Mouse (Mus musculus) cerebellum, adult (tissue): ENCODE results near the gene Dgkq.

Experiments used
- ATAC-seq: cut with Nextera tagmentation; 2 replicates; pipeline ENCODE4 v1.9.2; 2017; ENCODE audit warnings: mild to moderate bottlenecking, moderate library complexity, mixed read lengths; ENCODE audit not compliant: insufficient number of reproducible peaks, low FRiP score, low TSS enrichment

The Dgkq gene

GRCm38 (mm10) chr5:108668977-108669936 lies at the start of gene Dgkq:
Gene Dgkq, minus strand, starts transcription at chr5:108669672.
- peak; percentile 77 for ATAC-seq

GRCm38 (mm10) chr5:108718051-108718450 lies 48.6 kb upstream of the Dgkq start:
- ATAC-seq, result no peak

GRCm38 (mm10) chr5:108715974-108716373 lies 46.5 kb upstream of the Dgkq start:
- no peak for ATAC-seq

- ATAC-seq, result peak; percentile 64; the same call in 1 of the 2 replicates
Observed at GRCm38 (mm10) chr5:108714149-108714548, 44.7 kb upstream of the Dgkq start.

GRCm38 (mm10) chr5:108713691-108714090 lies 44.2 kb upstream of the Dgkq start:
- no peak for ATAC-seq

GRCm38 (mm10) chr5:108713096-108713495 lies 43.6 kb upstream of the Dgkq start:
- no peak for ATAC-seq

- no peak for ATAC-seq
Observed at GRCm38 (mm10) chr5:108711968-108712367, 42.5 kb upstream of the Dgkq start.

GRCm38 (mm10) chr5:108708981-108709731 lies 39.7 kb upstream of the Dgkq start:
- no peak for ATAC-seq

- no peak for ATAC-seq
Observed at GRCm38 (mm10) chr5:108708419-108708818, 38.9 kb upstream of the Dgkq start.

- ATAC-seq, result no peak
Observed at GRCm38 (mm10) chr5:108707758-108708157, 38.3 kb upstream of the Dgkq start.

- no peak for ATAC-seq
Observed at GRCm38 (mm10) chr5:108703754-108704626, 34.5 kb upstream of the Dgkq start.

GRCm38 (mm10) chr5:108701341-108702021 lies 32.0 kb upstream of the Dgkq start:
- ATAC-seq, result no peak

GRCm38 (mm10) chr5:108700346-108700745 lies 30.9 kb upstream of the Dgkq start:
- no peak for ATAC-seq

- ATAC-seq, result no peak
Observed at GRCm38 (mm10) chr5:108697341-108697753, 27.9 kb upstream of the Dgkq start.

- ATAC-seq, result no peak
Observed at GRCm38 (mm10) chr5:108696542-108696941, 27.1 kb upstream of the Dgkq start.

- ATAC-seq, result 0 out of 2 replicates have a peak, but pooled peaks have one; percentile 22
Observed at GRCm38 (mm10) chr5:108695861-108696260, 26.4 kb upstream of the Dgkq start.

- no peak for ATAC-seq
Observed at GRCm38 (mm10) chr5:108694352-108695261, 25.1 kb upstream of the Dgkq start.

GRCm38 (mm10) chr5:108693872-108694288 lies 24.4 kb upstream of the Dgkq start:
- ATAC-seq, result peak; percentile 37; the same call in 1 of the 2 replicates

GRCm38 (mm10) chr5:108692271-108692670 lies 22.8 kb upstream of the Dgkq start, which contains the start of gene Fgfrl1:
Gene Fgfrl1, plus strand, starts transcription at chr5:108692382.
- no peak for ATAC-seq
